Mouse (Mus musculus) neural tube, embryonic 11.5 days (tissue): Measurements from ENCODE around the gene Sytl1. TPM values are rescaled to one million over a fixed set of nuclear protein-coding genes. Genes with fewer than 3 reads are reported as not detected.

ENCODE experiments used
- ATAC-seq: fragments of 200-750 bp; cut with Nextera tagmentation; 2 replicates; pipeline ENCODE4 v1.8.0; 2017; ENCODE audit warnings: moderate number of reproducible peaks, mild to moderate bottlenecking, moderate TSS enrichment, moderate library complexity; ENCODE audit not compliant: insufficient read depth, low FRiP score, low TSS enrichment
- DNase-seq: peaks from one replicate; pipeline ENCODE4 v3.0.0-alpha.2; 2015; ENCODE audit warnings: low spot score
- H3K27ac ChIP-seq: fragments of 300-500 bp; sonication (generic); 2 replicates; pipeline ENCODE4 v1.5.1; 2014; ENCODE audit warnings: low read depth, mild to moderate bottlenecking, low read length
- H3K27me3 ChIP-seq: fragments of 300-500 bp; sonication (generic); 2 replicates; pipeline ENCODE4 v1.6.1; 2014; ENCODE audit warnings: mild to moderate bottlenecking, low read length, mixed read lengths; ENCODE audit not compliant: control insufficient read depth, insufficient read depth
- H3K36me3 ChIP-seq: fragments of 300-500 bp; sonication (generic); 2 replicates; pipeline ENCODE4 v1.6.1; 2014; ENCODE audit warnings: mild to moderate bottlenecking, low read length, moderate library complexity, mixed read lengths; ENCODE audit not compliant: control insufficient read depth, insufficient read depth
- H3K4me1 ChIP-seq: fragments of 300-500 bp; sonication (generic); 2 replicates; pipeline ENCODE4 v1.6.1; 2014; ENCODE audit warnings: low read length, mixed read lengths; ENCODE audit not compliant: control insufficient read depth, insufficient read depth
- H3K4me2 ChIP-seq: fragments of 300-500 bp; sonication (generic); 2 replicates; pipeline ENCODE4 v1.6.1; 2014; ENCODE audit warnings: low read depth, mild to moderate bottlenecking, moderate library complexity
- H3K4me3 ChIP-seq: fragments of 300-500 bp; sonication (generic); 2 replicates; pipeline ENCODE4 v1.5.1; 2014; ENCODE audit warnings: low read depth, low read length
- H3K9ac ChIP-seq: fragments of 300-500 bp; sonication (generic); 2 replicates; pipeline ENCODE4 v1.6.1; 2014; ENCODE audit warnings: mild to moderate bottlenecking, low read length
- H3K9me3 ChIP-seq: fragments of 300-500 bp; sonication (generic); 2 replicates; pipeline ENCODE4 v1.6.1; 2016; ENCODE audit warnings: low read length; ENCODE audit not compliant: control insufficient read depth
- WGBS: fragments of 180-500 bp; shearing (Covaris S2); extraction: QIAGEN DNeasy Blood & Tissue Kit; methylation state at CpG from one replicate; pipeline ENCODE4 v1.1.7; 2014; 5-methylcytosine and 5-hydroxymethylcytosine counted together
- polyA plus RNA-seq: library from polyadenylated mRNA; unstranded; fragments of >200 nt; fragmentation: Nextera tagmentation; extraction: Ambion mirVana; gene quantifications from 2 replicates; pipeline ENCODE4 v1.2.1, GENCODE M21; 2014

Sytl1 gene
- polyA plus RNA-seq, 1 experiment from 2014 or later: 1.2 TPM

GRCm38 (mm10) chr4:133247806-133248449 lies 15.0 kb downstream of the Sytl1 start:
- Histone ChIP-seq H3K4me2 (no peak overlapping the region), H3K27ac (no peak overlapping the region), H3K4me3 (no peak overlapping the region), H3K9ac (no peak overlapping the region), H3K4me1 (no peaks in the 10 kb centered on the region), H3K27me3 (peaks cover 26% of the 10 kb centered on the region), H3K36me3 (no peaks in the 10 kb centered on the region), H3K9me3 (no peaks in the 10 kb centered on the region)
- no peak for ATAC-seq
- no peak for DNase-seq
- 81% methylated on average over 13 of the region's 13 CpGs for WGBS

- H3K4me2 ChIP-seq: no peak overlapping the region
- no peak overlapping the region for H3K4me3 ChIP-seq
- 28% methylated on average over 15 of the region's 15 CpGs for WGBS
- ATAC-seq: no peak
- no peaks in the 10 kb centered on the region for H3K36me3 ChIP-seq
- H3K9me3 ChIP-seq: no peaks in the 10 kb centered on the region
- no peak for DNase-seq
- no peaks in the 10 kb centered on the region for H3K4me1 ChIP-seq
- H3K27ac ChIP-seq: no peak overlapping the region
- H3K9ac ChIP-seq: no peak overlapping the region
- H3K27me3 ChIP-seq: peaks cover 29% of the 10 kb centered on the region
These were observed 15.8 kb downstream of the Sytl1 start for GRCm38 (mm10) chr4:133247072-133247471.

DNA sequence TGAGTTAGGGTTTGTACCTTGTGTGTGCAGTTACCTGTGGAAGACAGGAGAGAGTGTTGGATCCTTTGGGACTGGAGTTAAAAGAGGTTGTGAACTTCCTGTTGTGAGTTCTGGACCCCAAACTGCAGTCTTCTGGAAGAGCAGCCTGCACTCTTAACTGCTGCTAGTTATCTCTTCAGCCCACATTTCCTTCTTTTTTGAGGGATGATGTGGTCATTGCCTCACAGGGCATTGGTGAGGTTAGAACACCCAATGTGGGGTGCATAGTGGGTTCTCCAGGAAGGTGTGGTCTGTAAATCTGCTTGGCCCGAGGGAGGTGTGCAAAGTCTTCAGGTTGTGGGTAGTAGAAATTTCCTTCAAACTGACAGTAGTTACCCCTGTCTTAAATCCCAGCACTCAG lies 18.6 kb downstream of the Sytl1 start:
- DNase-seq (no peak), ATAC-seq (no peak)
- H3K9me3 ChIP-seq: no peaks in the 10 kb centered on the region
- WGBS: 92% methylated on average over 1 of the region's 1 CpGs
- H3K27ac ChIP-seq: no peak overlapping the region
- no peak overlapping the region for H3K4me3 ChIP-seq
- H3K9ac ChIP-seq: no peak overlapping the region
- no peak overlapping the region for H3K4me2 ChIP-seq
- peaks cover 6% of the 10 kb centered on the region; the same call in 1 of the 2 replicates for H3K4me1 ChIP-seq
- peaks cover 26% of the 10 kb centered on the region for H3K27me3 ChIP-seq
- H3K36me3 ChIP-seq: no peaks in the 10 kb centered on the region

DNA sequence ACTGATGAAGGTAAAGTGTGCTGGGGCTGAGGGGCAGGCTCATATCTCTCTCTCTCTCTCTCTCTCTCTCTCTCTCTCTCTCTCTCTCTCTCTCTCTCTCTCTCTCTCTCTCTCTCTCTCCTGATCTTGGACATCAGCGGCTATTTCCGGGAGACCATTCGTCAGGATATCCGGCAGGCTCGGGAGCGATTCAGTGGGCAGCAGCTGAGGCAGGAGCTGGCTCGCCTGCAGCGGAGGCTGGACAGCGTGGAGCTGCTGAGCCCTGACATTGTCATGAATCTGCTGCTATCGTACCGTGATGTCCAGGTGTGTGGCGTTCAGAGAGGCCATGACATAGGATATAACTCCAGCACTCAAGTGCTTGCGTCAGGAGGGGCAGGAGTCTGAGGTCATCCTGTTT lies 19.4 kb downstream of the Sytl1 start:
- no peak overlapping the region for H3K9ac ChIP-seq
- peaks cover 6% of the 10 kb centered on the region; the same call in 1 of the 2 replicates for H3K4me1 ChIP-seq
- no peaks in the 10 kb centered on the region for H3K9me3 ChIP-seq
- no peak overlapping the region for H3K27ac ChIP-seq
- ATAC-seq (no peak), DNase-seq (no peak)
- no peak overlapping the region for H3K4me2 ChIP-seq
- H3K27me3 ChIP-seq: peaks cover 26% of the 10 kb centered on the region
- H3K4me3 ChIP-seq: no peak overlapping the region
- H3K36me3 ChIP-seq: no peaks in the 10 kb centered on the region
- WGBS: 47% methylated on average over 13 of the region's 13 CpGs

DNA sequence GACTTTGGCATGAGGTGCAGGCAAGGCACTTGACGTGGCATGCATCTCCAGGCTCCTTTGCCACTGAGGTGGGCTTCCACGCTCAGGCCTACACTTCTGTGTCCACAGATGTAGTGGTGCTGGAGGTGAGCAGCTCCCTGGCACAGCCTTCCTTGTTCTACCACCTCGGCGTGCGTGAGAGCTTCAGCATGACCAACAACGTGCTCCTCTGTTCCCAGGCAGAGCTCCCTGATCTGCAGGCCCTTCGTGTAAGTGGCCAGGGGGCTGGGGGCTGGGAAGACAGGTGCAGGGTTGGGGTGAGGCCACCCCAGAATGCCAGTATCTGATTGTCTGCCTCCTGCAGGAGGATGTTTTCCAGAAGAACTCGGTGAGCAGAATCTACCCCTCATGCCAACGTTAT lies 20.2 kb downstream of the Sytl1 start:
- Histone ChIP-seq H3K27me3 (peaks cover 26% of the 10 kb centered on the region), H3K36me3 (no peaks in the 10 kb centered on the region), H3K9ac (no peak overlapping the region), H3K27ac (no peak overlapping the region), H3K9me3 (no peaks in the 10 kb centered on the region), H3K4me3 (no peak overlapping the region), H3K4me1 (peaks cover 6% of the 10 kb centered on the region; the same call in 1 of the 2 replicates), H3K4me2 (no peak overlapping the region)
- DNase-seq (no peak), ATAC-seq (no peak)
- 48% methylated on average over 9 of the region's 9 CpGs for WGBS

DNA sequence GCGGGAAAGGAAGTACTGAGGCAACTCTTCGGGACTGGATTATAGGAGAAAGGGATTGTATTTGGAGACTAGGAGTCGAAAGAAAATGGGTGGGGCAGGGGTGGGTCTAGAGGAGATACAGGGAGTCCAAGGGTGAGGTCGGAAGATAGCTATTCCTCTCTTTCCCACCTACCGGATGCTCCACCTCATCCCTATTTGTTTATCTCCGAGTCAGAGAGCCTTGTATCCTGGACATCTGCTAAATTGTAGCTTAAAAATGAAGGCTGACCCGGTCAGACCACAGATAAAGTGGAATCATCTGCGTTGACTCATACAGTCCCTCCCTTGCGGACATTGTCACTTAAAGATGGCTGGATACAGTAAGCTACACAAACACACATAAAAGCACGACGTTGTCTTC lies 21.0 kb downstream of the Sytl1 start:
- Histone ChIP-seq H3K4me2 (peak overlapping the region; percentile 91; the same call in 1 of the 2 replicates), H3K27me3 (peaks cover 20% of the 10 kb centered on the region), H3K27ac (no peak overlapping the region), H3K4me1 (peaks cover 6% of the 10 kb centered on the region; the same call in 1 of the 2 replicates), H3K9me3 (no peaks in the 10 kb centered on the region), H3K36me3 (no peaks in the 10 kb centered on the region), H3K4me3 (no peak overlapping the region), H3K9ac (no peak overlapping the region)
- DNase-seq: no peak
- 39% methylated on average over 11 of the region's 11 CpGs for WGBS
- ATAC-seq: no peak

GRCm38 (mm10) chr4:133240934-133241908 lies 21.7 kb downstream of the Sytl1 start:
- DNase-seq (peak; percentile 92), ATAC-seq (peak; percentile 93)
- Histone ChIP-seq H3K4me3 (peak overlapping the region; percentile 49), H3K4me1 (peaks cover 6% of the 10 kb centered on the region; the same call in 1 of the 2 replicates), H3K9me3 (no peaks in the 10 kb centered on the region), H3K36me3 (no peaks in the 10 kb centered on the region), H3K9ac (peak overlapping the region; percentile 60), H3K4me2 (peak overlapping the region; percentile 91), H3K27ac (peak overlapping the region; percentile 56; the same call in 1 of the 2 replicates), H3K27me3 (peaks cover 17% of the 10 kb centered on the region)
- WGBS: under 1% methylated on average over 78 of the region's 78 CpGs

DNA sequence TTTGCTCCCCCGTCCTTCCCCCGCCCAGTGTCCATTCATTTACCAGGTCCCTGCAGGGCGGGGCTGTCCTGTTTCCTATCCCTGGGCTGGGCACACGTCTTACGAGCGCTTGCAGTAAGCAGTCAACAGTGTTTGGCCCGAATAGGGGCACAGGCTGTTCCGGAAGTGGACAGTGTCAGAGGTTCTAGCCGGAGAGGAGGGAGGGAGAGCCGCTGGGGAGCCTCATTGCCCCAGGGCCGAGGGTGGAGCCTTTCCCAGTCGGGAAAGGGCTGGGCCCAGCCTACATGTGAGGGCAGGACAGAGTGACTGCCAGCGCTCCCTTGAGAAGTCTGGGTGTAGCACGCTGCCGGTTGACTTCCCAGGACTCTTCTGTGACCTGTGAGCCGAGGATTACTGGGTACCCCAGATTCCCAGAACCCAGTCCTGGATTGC lies 22.4 kb downstream of the Sytl1 start, which contains the start of gene Map3k6:
Map3k6 (plus strand) TSS at position 329 of the 432 bp plus-strand sequence.
- H3K27me3 ChIP-seq: peaks cover 17% of the 10 kb centered on the region
- H3K4me2 ChIP-seq: peak within 1 kb of the TSS; percentile 91
- peak within 1 kb of the TSS; percentile 56; the same call in 1 of the 2 replicates for H3K27ac ChIP-seq
- peaks cover 6% of the 10 kb centered on the region; the same call in 1 of the 2 replicates for H3K4me1 ChIP-seq
- DNase-seq (no peak), ATAC-seq (0 out of 2 replicates have a peak, but pooled peaks have one; percentile 20)
- no peaks in the 10 kb centered on the region for H3K9me3 ChIP-seq
- H3K9ac ChIP-seq: peak within 1 kb of the TSS; percentile 60
- WGBS: 4% methylated on average over 16 of the region's 16 CpGs
- H3K36me3 ChIP-seq: no peaks in the 10 kb centered on the region
- H3K4me3 ChIP-seq: peak within 1 kb of the TSS; percentile 49
